Mouse (Mus musculus): ENCODE measurements around the gene 1600002K03Rik.

DNA sequence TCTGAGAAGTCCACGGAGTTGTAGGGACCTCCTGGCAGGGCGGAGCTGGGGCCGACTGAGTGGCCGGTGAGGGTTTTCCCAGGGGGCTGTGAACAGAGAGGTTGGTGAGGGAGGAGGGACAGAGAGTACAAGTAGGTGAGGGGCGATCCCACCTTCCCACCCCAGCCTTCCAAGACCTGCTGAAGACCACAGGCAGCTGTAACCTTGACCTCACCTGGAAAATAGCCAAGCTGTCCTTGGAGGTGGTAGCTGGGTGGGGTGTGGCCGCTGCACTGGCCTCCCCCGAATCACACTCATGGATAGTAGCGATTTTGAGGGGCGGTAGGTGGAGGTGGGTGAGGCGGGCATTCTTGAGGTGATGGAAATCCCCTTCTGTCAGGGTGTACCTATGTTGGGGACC, 37.6 kb upstream of the 1600002K03Rik start:
- TF ChIP-seq CTCF (IDR thresholded peaks at IDR 0.05; ENCODE audit: extremely low read depth, insufficient read depth, low read length): no peak
- TF ChIP-seq POLR2A (IDR thresholded peaks at IDR 0.05; ENCODE audit: extremely low read depth, insufficient read depth, low read length): no peak
